In the genomic region with DNA sequence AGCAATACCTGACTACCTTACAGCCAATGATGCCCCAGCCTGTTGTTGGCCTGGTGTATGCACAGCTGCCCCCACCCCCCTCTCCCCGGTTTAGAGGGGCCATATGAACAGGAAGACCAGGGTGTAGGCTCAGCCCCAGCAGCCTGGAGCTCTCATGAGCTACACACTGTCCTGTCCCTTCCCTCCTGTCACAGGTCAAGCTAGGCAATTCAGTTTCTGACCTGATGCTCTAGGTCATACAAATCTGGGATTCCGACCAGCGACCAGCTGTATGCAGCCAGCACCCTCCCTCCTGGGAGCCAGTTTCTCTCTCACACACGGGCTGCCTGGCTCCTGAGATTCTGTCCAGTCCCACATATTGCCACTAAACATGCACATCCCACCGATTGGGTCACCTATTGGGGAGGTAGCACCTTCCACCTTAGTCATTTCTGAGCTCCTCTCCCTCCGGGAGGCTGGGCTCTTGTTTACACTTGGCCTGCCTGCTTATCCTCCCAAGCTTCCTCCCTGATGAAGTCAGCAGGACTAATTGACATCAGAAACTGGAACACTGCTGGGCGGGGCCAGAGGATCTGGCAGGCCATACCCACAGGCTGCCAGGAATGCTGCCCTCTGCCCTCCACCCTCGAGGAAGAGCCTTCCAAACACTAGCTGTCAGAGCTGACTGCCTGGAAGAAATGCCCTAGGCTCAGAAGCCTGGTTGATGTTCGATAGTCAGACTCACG, we compare ENCODE assay signal across 8 mouse cellular contexts. TPM values are rescaled to one million over a fixed set of nuclear protein-coding genes. Genes with fewer than 3 reads are reported as not detected.
DNase-seq lines count a peak whose midpoint lies in the region; ATAC-seq lines count a peak whose summit lies in the region.

No protein-coding gene starts in this region.

- peak; percentile 99 for DNase-seq in heart, adult 11 months
- peak; percentile 88 for DNase-seq in adrenal gland, postnatal 25 days
- peak; percentile 73 for DNase-seq in left cerebral cortex, postnatal 4 days
- DNase-seq in ovary, postnatal 36 days (ENCODE audit: low spot score): peak; percentile 81
- no peak for DNase-seq in spleen, adult 12 weeks (ENCODE audit: low spot score)

- no peaks in the 10 kb centered on the region for H3K9me3 ChIP-seq in heart, embryonic 11.5 days (replicated peaks; ENCODE audit: control insufficient read depth, low read length)
- H3K9me3 ChIP-seq in forebrain, embryonic 16.5 days (ENCODE audit: control insufficient read depth, low read length): no peaks in the 10 kb centered on the region
- H3K9me3 ChIP-seq in hindbrain, embryonic 13.5 days: no peaks in the 10 kb centered on the region

- intact Hi-C loops in left cerebral cortex, postnatal 4 days (cut with DNase I): no loop called here

- H3K36me3 ChIP-seq in heart, embryonic 11.5 days (ENCODE audit: control insufficient read depth, insufficient read depth, low read length): no peaks in the 10 kb centered on the region
- no peaks in the 10 kb centered on the region for H3K36me3 ChIP-seq in forebrain, embryonic 16.5 days (ENCODE audit: control insufficient read depth, insufficient read depth)
- no peaks in the 10 kb centered on the region for H3K36me3 ChIP-seq in hindbrain, embryonic 13.5 days

- 30% methylated on average over 10 of the region's 10 CpGs for WGBS in heart, embryonic 11.5 days (ENCODE audit: insufficient replicate concordance)
- 46% methylated on average over 10 of the region's 10 CpGs for WGBS in forebrain, embryonic 16.5 days
- 34% methylated on average over 10 of the region's 10 CpGs for WGBS in hindbrain, embryonic 13.5 days

- 0 out of 2 replicates have a peak, but pooled peaks cover 3% of the 10 kb centered on the region for H3K27me3 ChIP-seq in heart, embryonic 11.5 days (ENCODE audit: control insufficient read depth, insufficient read depth, low read length)
- H3K27me3 ChIP-seq in forebrain, embryonic 16.5 days (replicated peaks; ENCODE audit: control insufficient read depth, insufficient read depth, low read length): no peaks in the 10 kb centered on the region
- H3K27me3 ChIP-seq in hindbrain, embryonic 13.5 days: no peaks in the 10 kb centered on the region

- H3K4me1 ChIP-seq in heart, embryonic 11.5 days (ENCODE audit: control insufficient read depth, insufficient read depth, low read length): peaks cover 22% of the 10 kb centered on the region
- peaks cover 25% of the 10 kb centered on the region for H3K4me1 ChIP-seq in forebrain, embryonic 16.5 days (replicated peaks; ENCODE audit: control insufficient read depth, insufficient read depth, low read length)
- H3K4me1 ChIP-seq in hindbrain, embryonic 13.5 days (replicated peaks): peaks cover 39% of the 10 kb centered on the region

- H3K4me2 ChIP-seq in heart, embryonic 11.5 days: no peak overlapping the region
- H3K4me2 ChIP-seq in forebrain, embryonic 16.5 days (ENCODE audit: low read length): no peak overlapping the region
- no peak overlapping the region for H3K4me2 ChIP-seq in hindbrain, embryonic 13.5 days

- H3K27ac ChIP-seq in heart, embryonic 11.5 days (ENCODE audit: low read depth, low read length): no peak overlapping the region
- H3K27ac ChIP-seq in forebrain, embryonic 16.5 days (ENCODE audit: low read length): 0 out of 2 replicates have a peak overlapping the region, but pooled peaks have one; percentile 9
- peak overlapping the region; percentile 79 for H3K27ac ChIP-seq in hindbrain, embryonic 13.5 days

- no peak for ATAC-seq in heart, embryonic 11.5 days (replicated peaks; ENCODE audit: insufficient number of reproducible peaks, low FRiP score, low TSS enrichment)
- no peak for ATAC-seq in forebrain, embryonic 16.5 days
- ATAC-seq in hindbrain, embryonic 13.5 days (ENCODE audit: low FRiP score): no peak

- H3K9ac ChIP-seq in heart, embryonic 11.5 days (ENCODE audit: low read depth, low read length): no peak overlapping the region
- no peak overlapping the region for H3K9ac ChIP-seq in forebrain, embryonic 16.5 days (replicated peaks; ENCODE audit: low read depth, low read length)
- H3K9ac ChIP-seq in hindbrain, embryonic 13.5 days: 0 out of 2 replicates have a peak overlapping the region, but pooled peaks have one; percentile 49

- no peak overlapping the region for H3K4me3 ChIP-seq in heart, embryonic 11.5 days (ENCODE audit: low read depth, low read length)
- H3K4me3 ChIP-seq in forebrain, embryonic 16.5 days (replicated peaks; ENCODE audit: low read length): no peak overlapping the region
- no peak overlapping the region for H3K4me3 ChIP-seq in hindbrain, embryonic 13.5 days

RNA-seq across cellular contexts. Expression of gene Cerk, which starts 3.0 kb away (rescaled TPM):
- 10.1 and 10.6 TPM in 2 replicates for polyA plus RNA-seq in heart, embryonic 11.5 days (2014; fragmentation: Nextera tagmentation; extraction: Ambion mirVana)
- 26.4 and 29.6 TPM in 2 replicates for total RNA-seq in adrenal gland, postnatal 25 days (2021)
- polyA plus RNA-seq in forebrain, embryonic 16.5 days (2015; fragmentation: Nextera tagmentation; extraction: Ambion mirVana): 23.4 and 23.8 TPM in 2 replicates
- 24.3 and 24.5 TPM in 2 replicates for polyA plus RNA-seq in hindbrain, embryonic 13.5 days (2015; fragmentation: Nextera tagmentation; extraction: Ambion mirVana)
- total RNA-seq in left cerebral cortex, postnatal 4 days (2021): 10 to 100 TPM; 29.0 to 31.4 TPM

RNA-seq across cellular contexts. Expression of gene Tbc1d22a, which starts 25.4 kb away (rescaled TPM):
- polyA plus RNA-seq in heart, embryonic 11.5 days (2014; fragmentation: Nextera tagmentation; extraction: Ambion mirVana): 6.0 and 7.3 TPM in 2 replicates
- total RNA-seq in adrenal gland, postnatal 25 days (2021): 24.7 and 33.8 TPM in 2 replicates
- 11.6 and 13.4 TPM in 2 replicates for polyA plus RNA-seq in forebrain, embryonic 16.5 days (2015; fragmentation: Nextera tagmentation; extraction: Ambion mirVana)
- polyA plus RNA-seq in hindbrain, embryonic 13.5 days (2015; fragmentation: Nextera tagmentation; extraction: Ambion mirVana): 12.1 and 13.5 TPM in 2 replicates
- total RNA-seq in left cerebral cortex, postnatal 4 days (2021): 10 to 100 TPM; 17.9 to 19.3 TPM
